In the genomic region with DNA sequence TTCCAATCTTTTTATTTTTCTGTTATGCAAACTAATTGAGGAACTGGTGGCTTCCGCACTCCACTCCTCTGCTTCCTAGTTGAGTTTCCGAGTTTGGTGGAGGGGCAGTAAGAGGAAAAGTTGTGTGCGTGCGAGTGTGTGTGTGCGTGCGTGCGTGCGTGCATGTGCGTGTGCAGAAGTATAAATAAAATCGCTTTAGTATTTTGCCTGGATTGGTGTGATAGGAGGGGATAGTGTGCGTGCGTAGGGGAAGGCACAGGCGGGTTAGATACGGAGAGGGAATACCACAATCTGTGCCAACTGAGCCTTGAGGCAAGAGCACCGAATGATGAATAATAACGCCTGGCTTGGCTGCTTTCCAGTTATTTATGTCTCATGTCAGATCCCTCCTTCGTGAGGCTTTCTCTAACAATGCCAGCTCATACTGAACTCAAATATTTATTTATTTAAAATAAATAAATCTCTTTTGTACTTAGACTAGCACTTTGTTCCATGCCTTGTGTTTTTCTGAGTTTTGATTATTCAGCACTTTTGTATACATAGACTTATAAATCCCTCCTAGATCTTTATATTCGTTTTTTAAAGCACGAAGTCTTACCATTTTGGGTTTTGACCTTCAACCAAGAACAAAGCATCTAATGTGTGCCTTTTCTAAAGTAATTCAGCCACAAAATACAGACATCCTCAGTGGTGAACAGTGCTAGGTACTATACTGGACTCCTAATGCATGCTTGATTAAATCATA, we compare ENCODE assay signal across 8 mouse cellular contexts. TPM values are rescaled to one million over a fixed set of nuclear protein-coding genes. Genes with fewer than 3 reads are reported as not detected.
DNase-seq lines count a peak whose midpoint lies in the region; ATAC-seq lines count a peak whose summit lies in the region.

No protein-coding gene starts in this region.

- H3K4me1 ChIP-seq in heart, embryonic 12.5 days (replicated peaks), result peaks cover 7% of the 10 kb centered on the region
- H3K4me1 ChIP-seq in limb, embryonic 10.5 days, result peaks cover 15% of the 10 kb centered on the region
- peaks cover 11% of the 10 kb centered on the region for H3K4me1 ChIP-seq in midbrain, embryonic 16.5 days (ENCODE audit: control insufficient read depth, insufficient read depth, low read length)

- 2% methylated on average over 19 of the region's 19 CpGs for WGBS in heart, embryonic 12.5 days
- WGBS in limb, embryonic 10.5 days, result 5% methylated on average over 19 of the region's 19 CpGs
- WGBS in midbrain, embryonic 16.5 days, result 2% methylated on average over 19 of the region's 19 CpGs

- H3K4me3 ChIP-seq in heart, embryonic 12.5 days, result peak overlapping the region; percentile 91
- peak overlapping the region; percentile 92 for H3K4me3 ChIP-seq in limb, embryonic 10.5 days
- peak overlapping the region; percentile 65 for H3K4me3 ChIP-seq in midbrain, embryonic 16.5 days (ENCODE audit: low read depth, low read length)

- no peak for ATAC-seq in heart, embryonic 12.5 days (ENCODE audit: insufficient number of reproducible peaks, low FRiP score)
- ATAC-seq in midbrain, embryonic 16.5 days, result peak; percentile 10; the same call in 1 of the 2 replicates

- peak overlapping the region; percentile 98 for H3K9ac ChIP-seq in heart, embryonic 12.5 days
- peak overlapping the region; percentile 92 for H3K9ac ChIP-seq in midbrain, embryonic 16.5 days (ENCODE audit: low read depth, low read length)

- peak overlapping the region; percentile 98 for H3K27ac ChIP-seq in heart, embryonic 12.5 days (ENCODE audit: poor library complexity, severe bottlenecking)
- peak overlapping the region; percentile 98 for H3K27ac ChIP-seq in limb, embryonic 10.5 days
- peak overlapping the region; percentile 99 for H3K27ac ChIP-seq in midbrain, embryonic 16.5 days (ENCODE audit: low read length)

- peak overlapping the region; percentile 74 for H3K4me2 ChIP-seq in heart, embryonic 12.5 days
- peak overlapping the region; percentile 86 for H3K4me2 ChIP-seq in midbrain, embryonic 16.5 days (ENCODE audit: low read length)

- H3K36me3 ChIP-seq in heart, embryonic 12.5 days, result peaks cover 13% of the 10 kb centered on the region
- H3K36me3 ChIP-seq in limb, embryonic 10.5 days, result peaks cover 18% of the 10 kb centered on the region
- H3K36me3 ChIP-seq in midbrain, embryonic 16.5 days (ENCODE audit: control insufficient read depth, insufficient read depth, low read length), result no peaks in the 10 kb centered on the region

- no peaks in the 10 kb centered on the region for H3K27me3 ChIP-seq in heart, embryonic 12.5 days (replicated peaks)
- H3K27me3 ChIP-seq in limb, embryonic 10.5 days (ENCODE audit: low read depth, poor library complexity, severe bottlenecking), result no peaks in the 10 kb centered on the region
- no peaks in the 10 kb centered on the region; the same call in 1 of the 2 replicates for H3K27me3 ChIP-seq in midbrain, embryonic 16.5 days (ENCODE audit: control insufficient read depth, insufficient read depth, low read depth, low read length)

- no peaks in the 10 kb centered on the region for H3K9me3 ChIP-seq in heart, embryonic 12.5 days (replicated peaks)
- no peaks in the 10 kb centered on the region for H3K9me3 ChIP-seq in limb, embryonic 10.5 days (replicated peaks)
- no peaks in the 10 kb centered on the region for H3K9me3 ChIP-seq in midbrain, embryonic 16.5 days (replicated peaks; ENCODE audit: control insufficient read depth, low read length, poor library complexity, severe bottlenecking)

- peak; percentile 36 for DNase-seq in layer of hippocampus, adult 9-11 months
- no peak for DNase-seq in layer of hippocampus, adult 11-12 months (ENCODE audit: low spot score)
- peak; percentile 48 for DNase-seq in MEL-GATA-1-ER (ENCODE audit: extremely low read depth, low read depth)
- peak; percentile 72 to 78 for DNase-seq in cerebellum, postnatal 10 days
- DNase-seq in limb, embryonic 10.5 days (ENCODE audit: low spot score), result no peak
- no peak for DNase-seq in thymus, postnatal 36 days

RNA-seq across cellular contexts. Expression of gene Tiparp, which starts 1.4 kb away (rescaled TPM):
- polyA plus RNA-seq in heart, embryonic 12.5 days (2016; fragmentation: Nextera tagmentation; extraction: Ambion mirVana), result 29.7 and 36.3 TPM in 2 replicates
- polyA plus RNA-seq in limb, embryonic 10.5 days (2016; fragmentation: Nextera tagmentation; extraction: Ambion mirVana), result 37.5 and 45.9 TPM in 2 replicates
- polyA plus RNA-seq in midbrain, embryonic 16.5 days (2015; fragmentation: Nextera tagmentation; extraction: Ambion mirVana), result 24.3 and 25.5 TPM in 2 replicates

Comparison
In these comparisons a context has a peak if more than half of its experiments do, and no peak if none do; other contexts are left out.
1. DNase-seq: peak in layer of hippocampus, adult 9-11 months (single experiment), MEL-GATA-1-ER (single experiment) and cerebellum, postnatal 10 days (2 of 2); none in layer of hippocampus, adult 11-12 months (single experiment), limb, embryonic 10.5 days (single experiment) and thymus, postnatal 36 days (0 of 2).
2. Peak in every context shown above with its lines, with median percentiles within 50 percentile points of each other: H3K27ac ChIP-seq and H3K4me3 ChIP-seq.